Mouse (Mus musculus): ENCODE data around the gene Psmb8. TPM values are rescaled to one million over a fixed set of nuclear protein-coding genes. Genes with fewer than 3 reads are reported as not detected.

Psmb8 gene
- polyA plus RNA-seq, 1 experiment, result 293 TPM

DNA sequence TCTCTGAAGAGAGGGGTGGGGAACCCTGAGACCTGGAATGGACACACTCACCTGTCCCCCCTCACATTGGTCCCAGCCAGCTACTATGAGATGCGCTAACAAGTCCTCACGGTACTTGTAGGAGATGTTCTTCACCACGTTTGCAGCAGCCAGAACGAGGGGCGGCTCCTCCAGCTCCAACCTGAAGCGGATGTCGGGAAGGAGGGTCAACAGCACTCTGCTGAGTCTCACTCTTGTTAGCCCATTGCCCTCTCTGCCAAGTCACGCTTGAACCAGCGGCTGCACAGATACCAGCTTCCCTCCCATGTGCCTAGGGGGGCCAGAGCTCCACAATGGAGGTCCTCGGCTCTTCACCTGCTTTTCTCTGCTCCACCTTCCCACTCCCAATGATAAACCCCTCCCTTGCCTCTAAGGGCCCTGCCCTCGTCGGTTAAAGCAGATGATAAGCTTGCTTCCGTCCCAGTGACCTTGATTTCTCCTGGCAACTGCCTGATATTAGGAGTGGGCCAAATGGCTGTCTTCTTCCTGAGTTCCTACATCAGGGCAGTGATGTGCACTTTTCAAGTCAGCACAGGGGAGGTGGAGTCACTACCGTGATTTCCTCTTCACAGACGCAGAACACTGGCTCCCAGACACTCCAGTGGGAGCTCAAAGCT is 13.8 kb upstream of the Psmb8 start:
- Histone ChIP-seq H3K27me3 (ENCODE audit: control insufficient read depth, insufficient read depth, low read length) (no peaks in the 10 kb centered on the region), H3K36me3 (ENCODE audit: control insufficient read depth, insufficient read depth, low read length) (peaks cover 27% of the 10 kb centered on the region), H3K27ac (ENCODE audit: insufficient read depth, low read depth, low read length) (no peak overlapping the region), H3K4me1 (ENCODE audit: control insufficient read depth, insufficient read depth, insufficient read length, low read length) (peaks cover 12% of the 10 kb centered on the region; the same call in 1 of the 2 replicates), H3K4me3 (ENCODE audit: low read depth, low read length) (no peak overlapping the region)
- WGBS, result 61% methylated on average over 15 of the region's 15 CpGs
- TF ChIP-seq POLR2A (IDR thresholded peaks at IDR 0.05; ENCODE audit: low read depth, low read length), result no peak
- no peak for TF ChIP-seq CTCF (IDR thresholded peaks at IDR 0.05; ENCODE audit: extremely low read depth, insufficient read length, insufficient replicate concordance, low read depth, low read length)

DNA sequence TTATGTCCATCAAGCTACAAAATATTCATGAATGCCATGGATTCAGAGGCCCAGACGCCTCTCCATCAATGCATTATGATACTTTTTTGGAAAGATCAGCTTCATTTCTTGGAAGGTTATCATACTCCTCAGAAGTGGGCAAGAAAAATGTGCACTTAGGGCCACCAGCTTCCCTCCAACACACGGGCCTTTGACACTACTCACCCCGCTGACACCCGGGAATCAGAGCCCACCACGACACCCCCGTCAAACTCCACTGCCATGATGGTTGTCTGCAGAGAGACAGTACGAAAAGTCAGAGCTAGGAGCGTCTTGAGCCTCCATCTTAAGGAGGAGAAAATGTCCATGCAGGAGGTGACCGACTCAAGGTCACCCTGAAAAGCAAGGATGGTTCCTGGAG is 12.0 kb upstream of the Psmb8 start:
- no peak overlapping the region for H3K27ac ChIP-seq (ENCODE audit: insufficient read depth, low read depth, low read length)
- H3K4me3 ChIP-seq (ENCODE audit: low read depth, low read length), result peak overlapping the region; percentile 78
- no peaks in the 10 kb centered on the region for H3K27me3 ChIP-seq (ENCODE audit: control insufficient read depth, insufficient read depth, low read length)
- H3K4me1 ChIP-seq (ENCODE audit: control insufficient read depth, insufficient read depth, insufficient read length, low read length), result peaks cover 26% of the 10 kb centered on the region
- H3K36me3 ChIP-seq (ENCODE audit: control insufficient read depth, insufficient read depth, low read length), result peaks cover 37% of the 10 kb centered on the region
- 93% methylated on average over 9 of the region's 9 CpGs for WGBS
- TF ChIP-seq CTCF (IDR thresholded peaks at IDR 0.05; ENCODE audit: extremely low read depth, insufficient read length, insufficient replicate concordance, low read depth, low read length), result no peak
- no peak for TF ChIP-seq POLR2A (IDR thresholded peaks at IDR 0.05; ENCODE audit: low read depth, low read length)

DNA sequence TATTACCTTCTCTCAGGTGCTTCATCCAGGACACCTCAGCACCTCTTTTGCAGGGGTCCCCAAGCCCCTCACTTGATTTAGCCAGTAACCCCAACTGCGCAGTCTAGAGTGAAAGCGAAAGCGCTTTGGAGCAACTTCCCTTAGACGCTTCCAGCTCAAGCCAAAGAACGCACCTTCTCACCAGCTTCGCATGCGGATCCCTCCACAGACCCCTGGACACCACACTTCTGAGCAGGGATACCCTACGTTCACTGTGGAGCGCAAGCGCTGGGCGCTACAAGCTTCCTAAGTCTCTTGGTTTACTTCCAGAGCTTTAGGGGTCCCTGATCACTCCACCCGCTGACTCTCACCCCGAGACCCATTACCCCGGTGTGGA is 10.6 kb upstream of the Psmb8 start:
- peak overlapping the region; percentile 97 for H3K27ac ChIP-seq (ENCODE audit: insufficient read depth, low read depth, low read length)
- peak overlapping the region; percentile 78 for H3K4me3 ChIP-seq (ENCODE audit: low read depth, low read length)
- peaks cover 41% of the 10 kb centered on the region for H3K36me3 ChIP-seq (ENCODE audit: control insufficient read depth, insufficient read depth, low read length)
- no peaks in the 10 kb centered on the region for H3K27me3 ChIP-seq (ENCODE audit: control insufficient read depth, insufficient read depth, low read length)
- WGBS, result 1% methylated on average over 14 of the region's 14 CpGs
- TF ChIP-seq POLR2A (IDR thresholded peaks at IDR 0.05; ENCODE audit: low read depth, low read length) (no peak), CTCF (IDR thresholded peaks at IDR 0.05; ENCODE audit: extremely low read depth, insufficient read length, insufficient replicate concordance, low read depth, low read length) (no peak)
- peaks cover 37% of the 10 kb centered on the region for H3K4me1 ChIP-seq (ENCODE audit: control insufficient read depth, insufficient read depth, insufficient read length, low read length)

DNA sequence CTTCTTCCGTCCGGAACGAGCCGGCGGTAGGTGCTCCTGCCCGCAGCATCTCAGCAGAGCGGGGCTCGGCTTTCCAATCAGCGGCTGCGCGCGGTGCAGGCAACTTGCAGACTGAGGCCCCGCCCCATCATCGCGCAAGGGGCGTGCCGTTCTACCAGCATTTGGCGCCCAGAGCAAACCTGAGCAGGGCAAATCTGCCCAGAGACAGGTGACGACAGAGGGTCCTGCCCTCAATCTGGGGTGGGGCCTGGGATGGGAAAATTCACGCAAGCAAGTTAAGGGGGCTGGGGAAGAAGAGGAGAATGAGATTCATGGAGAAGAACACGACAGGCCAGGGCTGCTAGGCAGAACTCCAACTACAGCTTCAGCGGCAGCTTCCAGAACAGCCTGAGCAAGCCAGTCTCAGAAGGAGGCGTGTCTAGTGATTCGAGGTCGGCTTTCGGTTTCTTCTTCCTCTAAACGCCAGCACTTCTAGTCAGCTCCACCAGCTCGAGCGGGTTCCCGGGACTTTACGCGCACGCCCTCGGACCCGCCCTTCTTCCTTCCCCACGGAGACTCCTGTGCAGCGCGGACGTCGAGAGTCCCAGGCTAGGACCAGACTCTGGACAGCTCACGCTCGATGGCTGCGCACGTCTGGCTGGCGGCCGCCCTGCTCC is 10.1 kb upstream of the Psmb8 start, which contains the start of the genes Tap1 and Psmb9:
Tap1 (plus strand) TSS at position 293 of the 656 bp plus-strand sequence.
Psmb9 (minus strand) TSS at position 504 of the 656 bp plus-strand sequence.
- Histone ChIP-seq H3K27me3 (ENCODE audit: control insufficient read depth, insufficient read depth, low read length) (no peaks in the 10 kb centered on the region), H3K36me3 (ENCODE audit: control insufficient read depth, insufficient read depth, low read length) (peaks cover 41% of the 10 kb centered on the region), H3K4me3 (ENCODE audit: low read depth, low read length) (peak within 1 kb of the TSS; percentile 78), H3K4me1 (ENCODE audit: control insufficient read depth, insufficient read depth, insufficient read length, low read length) (peaks cover 37% of the 10 kb centered on the region), H3K27ac (ENCODE audit: insufficient read depth, low read depth, low read length) (peak within 1 kb of the TSS; percentile 97)
- WGBS, result under 1% methylated on average over 46 of the region's 46 CpGs
- TF ChIP-seq CTCF (IDR thresholded peaks at IDR 0.05; ENCODE audit: extremely low read depth, insufficient read length, insufficient replicate concordance, low read depth, low read length), result 0 out of 2 replicates have a peak, but pooled peaks have one; percentile 9
- peak; percentile 82 for TF ChIP-seq POLR2A (IDR thresholded peaks at IDR 0.05; ENCODE audit: low read depth, low read length)

DNA sequence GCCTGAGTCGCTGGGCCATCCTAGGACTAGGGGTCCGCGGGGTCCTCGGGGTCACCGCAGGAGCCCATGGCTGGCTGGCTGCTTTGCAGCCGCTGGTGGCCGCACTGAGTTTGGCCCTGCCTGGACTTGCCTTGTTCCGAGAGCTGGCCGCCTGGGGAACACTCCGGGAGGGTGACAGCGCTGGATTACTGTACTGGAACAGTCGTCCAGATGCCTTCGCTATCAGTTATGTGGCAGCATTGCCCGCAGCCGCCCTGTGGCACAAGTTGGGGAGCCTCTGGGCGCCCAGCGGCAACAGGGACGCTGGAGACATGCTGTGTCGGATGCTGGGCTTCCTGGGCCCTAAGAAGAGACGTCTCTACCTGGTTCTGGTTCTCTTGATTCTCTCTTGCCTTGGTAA is 9.5 kb upstream of the Psmb8 start:
- 2% methylated on average over 20 of the region's 20 CpGs for WGBS
- peak overlapping the region; percentile 78 for H3K4me3 ChIP-seq (ENCODE audit: low read depth, low read length)
- peaks cover 37% of the 10 kb centered on the region for H3K4me1 ChIP-seq (ENCODE audit: control insufficient read depth, insufficient read depth, insufficient read length, low read length)
- H3K36me3 ChIP-seq (ENCODE audit: control insufficient read depth, insufficient read depth, low read length), result peaks cover 42% of the 10 kb centered on the region
- H3K27me3 ChIP-seq (ENCODE audit: control insufficient read depth, insufficient read depth, low read length), result no peaks in the 10 kb centered on the region
- H3K27ac ChIP-seq (ENCODE audit: insufficient read depth, low read depth, low read length), result peak overlapping the region; percentile 97
- TF ChIP-seq CTCF (IDR thresholded peaks at IDR 0.05; ENCODE audit: extremely low read depth, insufficient read length, insufficient replicate concordance, low read depth, low read length) (no peak), POLR2A (IDR thresholded peaks at IDR 0.05; ENCODE audit: low read depth, low read length) (peak; percentile 46; the same call in 1 of the 2 replicates)

DNA sequence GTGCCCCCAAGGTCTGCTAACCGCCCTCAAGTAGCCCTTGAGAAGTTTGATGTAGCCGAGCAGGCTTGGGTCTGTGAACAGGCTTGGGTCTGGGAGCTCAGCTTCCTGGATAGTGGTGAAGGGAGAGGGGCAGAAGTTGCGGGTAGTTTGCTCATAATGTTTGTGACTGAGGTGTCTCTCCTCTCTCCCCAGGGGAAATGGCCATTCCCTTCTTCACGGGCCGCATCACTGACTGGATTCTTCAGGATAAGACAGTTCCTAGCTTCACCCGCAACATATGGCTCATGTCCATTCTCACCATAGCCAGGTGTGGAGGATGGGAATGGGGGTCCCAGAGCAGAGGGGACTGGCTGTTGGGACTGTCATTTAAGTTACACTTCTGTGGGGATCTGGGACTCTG is 8.5 kb upstream of the Psmb8 start:
- Histone ChIP-seq H3K36me3 (ENCODE audit: control insufficient read depth, insufficient read depth, low read length) (peaks cover 40% of the 10 kb centered on the region), H3K4me1 (ENCODE audit: control insufficient read depth, insufficient read depth, insufficient read length, low read length) (peaks cover 33% of the 10 kb centered on the region), H3K4me3 (ENCODE audit: low read depth, low read length) (peak overlapping the region; percentile 52), H3K27me3 (ENCODE audit: control insufficient read depth, insufficient read depth, low read length) (no peaks in the 10 kb centered on the region), H3K27ac (ENCODE audit: insufficient read depth, low read depth, low read length) (0 out of 2 replicates have a peak overlapping the region, but pooled peaks have one; percentile 2)
- TF ChIP-seq CTCF (IDR thresholded peaks at IDR 0.05; ENCODE audit: extremely low read depth, insufficient read length, insufficient replicate concordance, low read depth, low read length), result no peak
- no peak for TF ChIP-seq POLR2A (IDR thresholded peaks at IDR 0.05; ENCODE audit: low read depth, low read length)
- WGBS, result 82% methylated on average over 6 of the region's 6 CpGs

DNA sequence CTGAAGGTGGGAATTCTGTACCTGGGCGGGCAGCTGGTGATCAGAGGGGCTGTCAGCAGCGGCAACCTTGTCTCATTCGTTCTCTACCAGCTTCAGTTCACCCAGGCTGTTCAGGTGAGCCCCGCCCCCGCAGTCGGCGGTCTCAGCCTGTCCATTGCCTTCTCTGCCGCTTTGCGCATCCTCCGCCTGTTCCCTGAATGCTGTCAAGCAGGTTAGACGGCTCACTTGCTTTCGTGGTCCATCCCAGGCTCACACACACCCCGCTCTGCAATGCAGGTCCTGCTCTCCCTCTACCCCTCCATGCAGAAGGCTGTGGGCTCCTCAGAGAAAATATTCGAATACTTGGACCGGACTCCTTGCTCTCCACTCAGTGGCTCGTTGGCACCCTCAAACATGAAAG is 4.7 kb upstream of the Psmb8 start:
- 58% methylated on average over 16 of the region's 16 CpGs for WGBS
- Histone ChIP-seq H3K4me1 (ENCODE audit: control insufficient read depth, insufficient read depth, insufficient read length, low read length) (peaks cover 29% of the 10 kb centered on the region), H3K27me3 (ENCODE audit: control insufficient read depth, insufficient read depth, low read length) (no peaks in the 10 kb centered on the region), H3K4me3 (ENCODE audit: low read depth, low read length) (no peak overlapping the region), H3K36me3 (ENCODE audit: control insufficient read depth, insufficient read depth, low read length) (peaks cover 58% of the 10 kb centered on the region), H3K27ac (ENCODE audit: insufficient read depth, low read depth, low read length) (no peak overlapping the region)
- TF ChIP-seq POLR2A (IDR thresholded peaks at IDR 0.05; ENCODE audit: low read depth, low read length), result no peak
- no peak for TF ChIP-seq CTCF (IDR thresholded peaks at IDR 0.05; ENCODE audit: extremely low read depth, insufficient read length, insufficient replicate concordance, low read depth, low read length)
